Mouse (Mus musculus) thymus, adult 2 months (tissue): ENCODE measurements around the gene Syt1.

ENCODE experiments used
- CTCF ChIP-seq: fragments of 200-500 bp; IDR thresholded peaks from 2 replicates; pipeline ENCODE4 v1.5.1; 2012; ENCODE audit warnings: mild to moderate bottlenecking, control low read depth, low read length, moderate library complexity, borderline replicate concordance; ENCODE audit not compliant: control insufficient read depth, poor library complexity, insufficient read depth; ENCODE audit errors: extremely low read depth
- POLR2A ChIP-seq: fragments of 200-500 bp; IDR thresholded peaks from 2 replicates; pipeline ENCODE4 v1.6.1; 2012; ENCODE audit warnings: mild to moderate bottlenecking, low read length, control low read depth, moderate library complexity; ENCODE audit not compliant: control insufficient read depth, poor library complexity, insufficient read depth; ENCODE audit errors: extremely low read depth

DNA sequence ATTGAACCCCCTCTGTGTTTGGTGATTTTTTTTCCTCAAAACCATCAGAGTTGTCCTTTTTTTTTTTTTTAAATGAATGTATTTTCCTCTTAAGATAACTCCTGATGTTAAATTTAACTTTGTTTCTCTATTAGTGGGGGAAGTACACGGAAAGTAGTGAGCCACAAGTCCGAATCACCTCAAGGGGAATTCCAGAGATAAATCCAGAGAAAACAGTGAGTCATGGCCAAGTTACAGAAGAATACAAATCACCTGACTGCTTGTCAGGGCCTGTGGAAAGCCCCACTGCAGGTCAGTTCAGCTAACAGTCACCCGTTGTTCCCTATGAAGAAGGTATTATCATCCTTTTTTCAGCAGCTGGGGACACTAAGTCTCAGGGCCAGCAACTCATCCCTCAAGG, 472.2 kb downstream of the Syt1 start:
- TF ChIP-seq POLR2A (no peak), CTCF (no peak)
